Mouse (Mus musculus): ENCODE results near the gene Wdr5.

DNA sequence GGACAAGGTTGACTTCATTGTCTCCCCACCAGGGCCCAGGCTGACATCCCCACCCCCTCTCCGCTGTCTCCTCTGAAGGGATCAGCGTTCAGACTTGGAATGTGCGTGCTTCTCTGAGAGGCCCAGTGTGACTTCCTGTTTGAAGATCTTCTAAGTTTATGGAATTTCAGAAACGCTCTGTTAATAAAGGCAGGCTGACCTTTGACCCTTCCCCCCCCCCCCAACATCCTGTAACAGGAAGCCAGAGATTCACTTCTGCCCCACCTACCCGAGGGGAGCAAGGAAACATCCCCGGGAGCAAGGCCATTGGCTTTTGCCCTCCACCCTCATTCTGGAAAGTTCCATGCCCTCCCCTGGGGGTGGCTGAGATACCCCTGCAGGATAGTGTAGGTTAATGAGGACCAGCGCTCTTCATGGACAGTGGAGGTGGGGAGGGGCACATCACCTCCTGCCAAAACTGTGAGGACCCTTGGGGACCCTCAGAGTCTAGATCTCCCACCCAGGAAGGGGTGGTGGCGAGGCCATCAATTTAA, 57.4 kb downstream of the Wdr5 start:
- no peak for TF ChIP-seq CTCF (IDR thresholded peaks at IDR 0.05; ENCODE audit: control insufficient read depth, insufficient read depth, insufficient replicate concordance, low read depth, low read length)
- TF ChIP-seq POLR2A (IDR thresholded peaks at IDR 0.05; ENCODE audit: control insufficient read depth, low read depth, low read length) = no peak
